Mouse (Mus musculus) megakaryocyte, embryonic 14.5 days (primary cell): Measurements from ENCODE around the gene Best1.

ENCODE experiments used
- FLI1 ChIP-seq: IDR thresholded peaks from 2 replicates; pipeline ENCODE4 v1.6.1; 2012; ENCODE audit warnings: low read length, inconsistent platforms, mixed read lengths
- GATA1 ChIP-seq: IDR thresholded peaks from 3 replicates; pipeline ENCODE4 v1.6.1; 2012; ENCODE audit warnings: mixed read lengths, low read length, inconsistent platforms, borderline replicate concordance

- TF ChIP-seq GATA1 (no peak), FLI1 (no peak)
Observed at GRCm38 (mm10) chr19:9981621-9982020, 19.8 kb downstream of the Best1 start.
